Mouse (Mus musculus) forebrain, embryonic 12.5 days (tissue): ENCODE measurements around the gene Shank1. TPM values are rescaled to one million over a fixed set of nuclear protein-coding genes. Genes with fewer than 3 reads are reported as not detected.

ENCODE experiments used
- ATAC-seq: fragments of 200-750 bp; cut with Nextera tagmentation; 2 replicates; pipeline ENCODE4 v1.8.0; 2017; ENCODE audit warnings: moderate TSS enrichment; ENCODE audit not compliant: low FRiP score
- H3K27ac ChIP-seq: fragments of 300-500 bp; sonication (generic); 2 replicates; pipeline ENCODE4 v1.5.1; 2016; ENCODE audit warnings: mild to moderate bottlenecking
- H3K27me3 ChIP-seq: fragments of 300-500 bp; sonication (generic); 2 replicates; pipeline ENCODE4 v1.6.1; 2016; ENCODE audit warnings: mild to moderate bottlenecking
- H3K36me3 ChIP-seq: fragments of 300-500 bp; sonication (generic); replicated peaks from 2 replicates; pipeline ENCODE4 v1.6.1; 2016; ENCODE audit warnings: mild to moderate bottlenecking
- H3K4me1 ChIP-seq: fragments of 300-500 bp; sonication (generic); 2 replicates; pipeline ENCODE4 v1.6.1; 2016
- H3K4me2 ChIP-seq: fragments of 300-500 bp; sonication (generic); 2 replicates; pipeline ENCODE4 v1.6.1; 2016; ENCODE audit warnings: mild to moderate bottlenecking, moderate library complexity
- H3K4me3 ChIP-seq: fragments of 300-500 bp; sonication (generic); replicated peaks from 2 replicates; pipeline ENCODE4 v1.5.1; 2016; ENCODE audit warnings: mild to moderate bottlenecking
- H3K9ac ChIP-seq: fragments of 300-500 bp; sonication (generic); 2 replicates; pipeline ENCODE4 v1.6.1; 2016; ENCODE audit warnings: mild to moderate bottlenecking
- H3K9me3 ChIP-seq: fragments of 300-500 bp; sonication (generic); 2 replicates; pipeline ENCODE4 v1.6.1; 2016
- WGBS: fragments of 180-500 bp; shearing (Covaris S2); methylation state at CpG from one replicate; pipeline ENCODE4 v1.1.7; 2016; 5-methylcytosine and 5-hydroxymethylcytosine counted together
- polyA plus RNA-seq: library from polyadenylated mRNA; unstranded; fragments of >200 nt; fragmentation: Nextera tagmentation; extraction: Ambion mirVana; gene quantifications from 2 replicates; pipeline ENCODE4 v1.2.1, GENCODE M21; 2016

Shank1 gene
- 7.7 and 8.0 TPM in 2 replicates for polyA plus RNA-seq

- ATAC-seq, result no peak
- H3K9ac ChIP-seq, result peak within 1 kb of the TSS; percentile 68
- H3K4me3 ChIP-seq, result peak within 1 kb of the TSS; percentile 57
- peak within 1 kb of the TSS; percentile 91 for H3K4me2 ChIP-seq
- peaks cover 32% of the 10 kb centered on the region for H3K27me3 ChIP-seq
- WGBS, result 15% methylated on average over 15 of the region's 22 CpGs
- H3K27ac ChIP-seq, result peak within 1 kb of the TSS; percentile 74
- no peaks in the 10 kb centered on the region for H3K9me3 ChIP-seq
- peaks cover 33% of the 10 kb centered on the region for H3K4me1 ChIP-seq
- H3K36me3 ChIP-seq, result peaks cover 16% of the 10 kb centered on the region
Observed at GRCm38 (mm10) chr7:44309475-44310284, at the start of gene Shank1. Shank1 (plus strand) TSS chr7:44310253.

- Histone ChIP-seq H3K27me3 (peaks cover 26% of the 10 kb centered on the region), H3K4me2 (no peak overlapping the region), H3K36me3 (no peaks in the 10 kb centered on the region), H3K9ac (no peak overlapping the region), H3K4me1 (peaks cover 7% of the 10 kb centered on the region), H3K4me3 (no peak overlapping the region), H3K9me3 (no peaks in the 10 kb centered on the region), H3K27ac (no peak overlapping the region)
- ATAC-seq, result no peak
- 71% methylated on average over 6 of the region's 6 CpGs for WGBS
Observed at GRCm38 (mm10) chr7:44260410-44260809, 49.6 kb upstream of the Shank1 start.

- H3K9me3 ChIP-seq, result no peaks in the 10 kb centered on the region
- peaks cover 7% of the 10 kb centered on the region for H3K4me1 ChIP-seq
- H3K27ac ChIP-seq, result no peak within 1 kb of the TSS
- no peak for ATAC-seq
- H3K4me2 ChIP-seq, result no peak within 1 kb of the TSS
- H3K4me3 ChIP-seq, result no peak within 1 kb of the TSS
- WGBS, result 70% methylated on average over 5 of the region's 5 CpGs
- no peak within 1 kb of the TSS for H3K9ac ChIP-seq
- H3K27me3 ChIP-seq, result peaks cover 26% of the 10 kb centered on the region
- no peaks in the 10 kb centered on the region for H3K36me3 ChIP-seq
Observed at GRCm38 (mm10) chr7:44261147-44261546, 48.9 kb upstream of the Shank1 start, which contains the start of gene Gm15517. Gm15517 (plus strand) TSS chr7:44261447.

- Histone ChIP-seq H3K27me3 (peaks cover 40% of the 10 kb centered on the region), H3K9ac (peak overlapping the region; percentile 48; the same call in 1 of the 2 replicates), H3K4me3 (peak overlapping the region; percentile 32), H3K36me3 (no peaks in the 10 kb centered on the region), H3K27ac (no peak overlapping the region), H3K4me2 (peak overlapping the region; percentile 52), H3K9me3 (no peaks in the 10 kb centered on the region), H3K4me1 (peaks cover 7% of the 10 kb centered on the region)
- ATAC-seq, result peak; percentile 85
- WGBS, result 2% methylated on average over 34 of the region's 34 CpGs
Observed at GRCm38 (mm10) chr7:44262791-44263643, 47.0 kb upstream of the Shank1 start.

- WGBS, result 85% methylated on average over 11 of the region's 11 CpGs
Observed at GRCm38 (mm10) chr7:44268117-44268516, 41.9 kb upstream of the Shank1 start.

GRCm38 (mm10) chr7:44269397-44269796, 40.7 kb upstream of the Shank1 start:
- Histone ChIP-seq H3K27ac (no peak overlapping the region), H3K4me2 (no peak overlapping the region)
- no peak for ATAC-seq

More at GRCm38 (mm10) chr7:44268117-44268516, 41.9 kb upstream of the Shank1 start:
- Histone ChIP-seq H3K4me1 (peaks cover 4% of the 10 kb centered on the region), H3K27ac (no peak overlapping the region), H3K4me2 (no peak overlapping the region), H3K27me3 (peaks cover 47% of the 10 kb centered on the region), H3K4me3 (no peak overlapping the region), H3K36me3 (no peaks in the 10 kb centered on the region), H3K9ac (no peak overlapping the region), H3K9me3 (no peaks in the 10 kb centered on the region)
- ATAC-seq, result no peak

GRCm38 (mm10) chr7:44271309-44271708, 38.7 kb upstream of the Shank1 start:
- Histone ChIP-seq H3K27me3 (peaks cover 50% of the 10 kb centered on the region), H3K4me1 (no peaks in the 10 kb centered on the region), H3K9me3 (no peaks in the 10 kb centered on the region), H3K4me2 (no peak overlapping the region), H3K36me3 (no peaks in the 10 kb centered on the region), H3K27ac (no peak overlapping the region), H3K4me3 (no peak overlapping the region), H3K9ac (no peak overlapping the region)
- no peak for ATAC-seq
- 75% methylated on average over 2 of the region's 2 CpGs for WGBS

More at GRCm38 (mm10) chr7:44269397-44269796, 40.7 kb upstream of the Shank1 start:
- Histone ChIP-seq H3K9me3 (no peaks in the 10 kb centered on the region), H3K27me3 (peaks cover 46% of the 10 kb centered on the region), H3K4me3 (no peak overlapping the region), H3K36me3 (no peaks in the 10 kb centered on the region), H3K4me1 (no peaks in the 10 kb centered on the region), H3K9ac (no peak overlapping the region)
- WGBS, result 79% methylated on average over 2 of the region's 2 CpGs

GRCm38 (mm10) chr7:44272546-44272945, 37.5 kb upstream of the Shank1 start:
- ATAC-seq, result no peak
- Histone ChIP-seq H3K4me1 (no peaks in the 10 kb centered on the region), H3K4me3 (no peak overlapping the region), H3K4me2 (no peak overlapping the region), H3K27ac (no peak overlapping the region), H3K36me3 (no peaks in the 10 kb centered on the region), H3K9ac (no peak overlapping the region), H3K9me3 (no peaks in the 10 kb centered on the region), H3K27me3 (peaks cover 41% of the 10 kb centered on the region)
- 93% methylated on average over 7 of the region's 7 CpGs for WGBS

- Histone ChIP-seq H3K27ac (no peak overlapping the region), H3K4me1 (no peaks in the 10 kb centered on the region), H3K9ac (no peak overlapping the region), H3K4me2 (no peak overlapping the region), H3K9me3 (no peaks in the 10 kb centered on the region), H3K4me3 (no peak overlapping the region), H3K36me3 (no peaks in the 10 kb centered on the region), H3K27me3 (peaks cover 32% of the 10 kb centered on the region)
- WGBS, result 56% methylated on average over 7 of the region's 7 CpGs
- no peak for ATAC-seq
Observed at GRCm38 (mm10) chr7:44273446-44273845, 36.6 kb upstream of the Shank1 start.

GRCm38 (mm10) chr7:44274096-44274495, 36.0 kb upstream of the Shank1 start:
- Histone ChIP-seq H3K36me3 (no peaks in the 10 kb centered on the region), H3K9ac (no peak overlapping the region), H3K4me1 (no peaks in the 10 kb centered on the region), H3K9me3 (no peaks in the 10 kb centered on the region), H3K27me3 (peaks cover 30% of the 10 kb centered on the region), H3K4me3 (no peak overlapping the region), H3K27ac (no peak overlapping the region), H3K4me2 (no peak overlapping the region)
- ATAC-seq, result no peak
- 45% methylated on average over 11 of the region's 11 CpGs for WGBS

- Histone ChIP-seq H3K4me3 (no peak overlapping the region), H3K27me3 (peaks cover 26% of the 10 kb centered on the region), H3K27ac (no peak overlapping the region), H3K36me3 (no peaks in the 10 kb centered on the region), H3K9ac (no peak overlapping the region), H3K4me1 (no peaks in the 10 kb centered on the region), H3K9me3 (no peaks in the 10 kb centered on the region), H3K4me2 (no peak overlapping the region)
- WGBS, result 79% methylated on average over 3 of the region's 3 CpGs
- ATAC-seq, result no peak
Observed at GRCm38 (mm10) chr7:44275546-44275945, 34.5 kb upstream of the Shank1 start.
